Mouse (Mus musculus): Measurements from ENCODE around the gene 9130019O22Rik.
"Not testable (repeated sequence)": the region's sequence is repeated elsewhere in the genome, so short reads cannot be mapped to it uniquely, and the experiment has no call there.

The 9130019O22Rik gene

GRCm38 (mm10) chr7:127375271-127376245 is 11.4 kb downstream of the 9130019O22Rik start, which contains the start of gene Zfp747:
Zfp747 (minus strand) TSS chr7:127376050.
- peak; percentile 98 for DNase-seq

GRCm38 (mm10) chr7:127371870-127372269 is 15.1 kb downstream of the 9130019O22Rik start:
- DNase-seq, result not testable (repeated sequence)

- no peak for DNase-seq
Observed at GRCm38 (mm10) chr7:127371213-127371612, 15.8 kb downstream of the 9130019O22Rik start.

- DNase-seq, result no peak
Observed at GRCm38 (mm10) chr7:127366249-127366648, 20.7 kb downstream of the 9130019O22Rik start.

GRCm38 (mm10) chr7:127364166-127364565 is 22.8 kb downstream of the 9130019O22Rik start:
- peak; percentile 22 for DNase-seq

- DNase-seq, result peak; percentile 38
Observed at GRCm38 (mm10) chr7:127363475-127363921, 23.5 kb downstream of the 9130019O22Rik start.

- DNase-seq, result peak; percentile 56
Observed at GRCm38 (mm10) chr7:127362418-127362817, 24.5 kb downstream of the 9130019O22Rik start.

- peak; percentile 74 for DNase-seq
Observed at GRCm38 (mm10) chr7:127361449-127361848, 25.5 kb downstream of the 9130019O22Rik start.

GRCm38 (mm10) chr7:127360265-127360664 is 26.7 kb downstream of the 9130019O22Rik start:
- no peak for DNase-seq

- DNase-seq, result no peak
Observed at GRCm38 (mm10) chr7:127358472-127358871, 28.5 kb downstream of the 9130019O22Rik start.

GRCm38 (mm10) chr7:127357871-127358270 is 29.1 kb downstream of the 9130019O22Rik start:
- DNase-seq, result no peak

- no peak for DNase-seq
Observed at GRCm38 (mm10) chr7:127355796-127356195, 31.2 kb downstream of the 9130019O22Rik start.

GRCm38 (mm10) chr7:127351230-127352004 is 35.5 kb downstream of the 9130019O22Rik start:
- no peak for DNase-seq

- DNase-seq, result peak; percentile 82
Observed at GRCm38 (mm10) chr7:127346676-127347075, 40.3 kb downstream of the 9130019O22Rik start.

GRCm38 (mm10) chr7:127345512-127346325 is 41.2 kb downstream of the 9130019O22Rik start, which contains the start of gene Zfp768:
Zfp768 (minus strand) TSS chr7:127345589.
- DNase-seq, result peak; percentile 96

GRCm38 (mm10) chr7:127345092-127345491 is 41.9 kb downstream of the 9130019O22Rik start:
- peak; percentile 73 for DNase-seq

- DNase-seq, result peak; percentile 69
Observed at GRCm38 (mm10) chr7:127344371-127344770, 42.6 kb downstream of the 9130019O22Rik start.

- no peak for DNase-seq
Observed at GRCm38 (mm10) chr7:127343351-127344019, 43.5 kb downstream of the 9130019O22Rik start.

GRCm38 (mm10) chr7:127342888-127343287 is 44.1 kb downstream of the 9130019O22Rik start:
- no peak for DNase-seq

- peak; percentile 58 for DNase-seq
Observed at GRCm38 (mm10) chr7:127342332-127342731, 44.6 kb downstream of the 9130019O22Rik start.

GRCm38 (mm10) chr7:127341861-127342260 is 45.1 kb downstream of the 9130019O22Rik start:
- not testable (repeated sequence) for DNase-seq

- DNase-seq, result peak; percentile 90
Observed at GRCm38 (mm10) chr7:127341356-127341755, 45.6 kb downstream of the 9130019O22Rik start.
